Mouse (Mus musculus): ENCODE results near the gene Fsd2. TPM values are rescaled to one million over a fixed set of nuclear protein-coding genes. Genes with fewer than 3 reads are reported as not detected.

Fsd2 gene
- polyA plus RNA-seq, 1 experiment from 2014 or later: 2.4 TPM

GRCm38 (mm10) chr7:81539565-81539964, 27.2 kb downstream of the Fsd2 start:
- H3K27me3 ChIP-seq (ENCODE audit: control insufficient read depth, insufficient read depth, low read length): no peaks in the 10 kb centered on the region
- H3K9me3 ChIP-seq (replicated peaks; ENCODE audit: control insufficient read depth, low read length): no peaks in the 10 kb centered on the region
- H3K4me2 ChIP-seq (ENCODE audit: low read depth, low read length): no peak overlapping the region
- H3K4me3 ChIP-seq (replicated peaks; ENCODE audit: low read length): no peak overlapping the region
- H3K9ac ChIP-seq (ENCODE audit: low read length): no peak overlapping the region
- H3K4me1 ChIP-seq (ENCODE audit: control insufficient read depth, insufficient read depth, low read length): no peaks in the 10 kb centered on the region
- H3K36me3 ChIP-seq (ENCODE audit: control insufficient read depth, insufficient read depth, low read length): no peaks in the 10 kb centered on the region
- no peak for ATAC-seq (ENCODE audit: insufficient read depth, low FRiP score)
- no peak overlapping the region for H3K27ac ChIP-seq (ENCODE audit: low read length)
- 29% methylated on average over 2 of the region's 2 CpGs for WGBS

- H3K27ac ChIP-seq (ENCODE audit: low read length): no peak overlapping the region
- H3K4me2 ChIP-seq (ENCODE audit: low read depth, low read length): no peak overlapping the region
- H3K4me1 ChIP-seq (ENCODE audit: control insufficient read depth, insufficient read depth, low read length): no peaks in the 10 kb centered on the region
- 64% methylated on average over 2 of the region's 2 CpGs for WGBS
- ATAC-seq (ENCODE audit: insufficient read depth, low FRiP score): no peak
- no peak overlapping the region for H3K9ac ChIP-seq (ENCODE audit: low read length)
- peaks cover 13% of the 10 kb centered on the region; the same call in 1 of the 2 replicates for H3K36me3 ChIP-seq (ENCODE audit: control insufficient read depth, insufficient read depth, low read length)
- no peak overlapping the region for H3K4me3 ChIP-seq (replicated peaks; ENCODE audit: low read length)
- H3K27me3 ChIP-seq (ENCODE audit: control insufficient read depth, insufficient read depth, low read length): no peaks in the 10 kb centered on the region
- peaks cover 3% of the 10 kb centered on the region; the same call in 1 of the 2 replicates for H3K9me3 ChIP-seq (replicated peaks; ENCODE audit: control insufficient read depth, low read length)
These were observed 28.6 kb downstream of the Fsd2 start for GRCm38 (mm10) chr7:81538070-81538675.

DNA sequence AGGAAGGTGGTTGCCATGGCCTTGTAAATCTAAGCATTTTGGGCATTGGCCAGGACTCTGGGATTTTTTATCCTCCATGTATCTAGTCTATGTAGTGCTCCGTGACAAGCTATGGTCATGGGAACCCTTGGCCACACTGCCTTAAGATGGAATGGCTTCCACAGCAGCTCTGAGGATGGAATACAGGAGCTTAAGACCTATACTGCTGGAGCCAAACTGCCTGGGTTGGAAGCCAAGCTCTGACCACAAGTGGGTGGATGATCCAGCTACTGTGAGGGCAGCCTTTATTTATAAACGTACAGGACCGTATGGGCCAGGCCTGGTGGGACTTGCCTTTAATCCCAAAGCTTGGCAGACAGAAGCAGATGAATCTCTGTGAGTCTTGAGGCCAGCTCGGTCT, 30.3 kb downstream of the Fsd2 start:
- Histone ChIP-seq H3K9me3 (replicated peaks; ENCODE audit: control insufficient read depth, low read length) (peaks cover 3% of the 10 kb centered on the region; the same call in 1 of the 2 replicates), H3K4me3 (replicated peaks; ENCODE audit: low read length) (no peak overlapping the region), H3K9ac (ENCODE audit: low read length) (no peak overlapping the region), H3K27me3 (ENCODE audit: control insufficient read depth, insufficient read depth, low read length) (no peaks in the 10 kb centered on the region), H3K4me1 (ENCODE audit: control insufficient read depth, insufficient read depth, low read length) (no peaks in the 10 kb centered on the region), H3K27ac (ENCODE audit: low read length) (no peak overlapping the region), H3K36me3 (ENCODE audit: control insufficient read depth, insufficient read depth, low read length) (peaks cover 26% of the 10 kb centered on the region), H3K4me2 (ENCODE audit: low read depth, low read length) (no peak overlapping the region)
- WGBS: 82% methylated on average over 4 of the region's 4 CpGs
- no peak for ATAC-seq (ENCODE audit: insufficient read depth, low FRiP score)

- peaks cover 3% of the 10 kb centered on the region; the same call in 1 of the 2 replicates for H3K9me3 ChIP-seq (replicated peaks; ENCODE audit: control insufficient read depth, low read length)
- no peak overlapping the region for H3K4me3 ChIP-seq (replicated peaks; ENCODE audit: low read length)
- ATAC-seq (ENCODE audit: insufficient read depth, low FRiP score): no peak
- H3K27ac ChIP-seq (ENCODE audit: low read length): no peak overlapping the region
- H3K4me1 ChIP-seq (ENCODE audit: control insufficient read depth, insufficient read depth, low read length): no peaks in the 10 kb centered on the region
- H3K27me3 ChIP-seq (ENCODE audit: control insufficient read depth, insufficient read depth, low read length): no peaks in the 10 kb centered on the region
- H3K9ac ChIP-seq (ENCODE audit: low read length): no peak overlapping the region
- WGBS: 87% methylated on average over 1 of the region's 1 CpGs
- no peak overlapping the region for H3K4me2 ChIP-seq (ENCODE audit: low read depth, low read length)
- H3K36me3 ChIP-seq (ENCODE audit: control insufficient read depth, insufficient read depth, low read length): peaks cover 50% of the 10 kb centered on the region
These were observed 35.3 kb downstream of the Fsd2 start for GRCm38 (mm10) chr7:81531462-81531861.

DNA sequence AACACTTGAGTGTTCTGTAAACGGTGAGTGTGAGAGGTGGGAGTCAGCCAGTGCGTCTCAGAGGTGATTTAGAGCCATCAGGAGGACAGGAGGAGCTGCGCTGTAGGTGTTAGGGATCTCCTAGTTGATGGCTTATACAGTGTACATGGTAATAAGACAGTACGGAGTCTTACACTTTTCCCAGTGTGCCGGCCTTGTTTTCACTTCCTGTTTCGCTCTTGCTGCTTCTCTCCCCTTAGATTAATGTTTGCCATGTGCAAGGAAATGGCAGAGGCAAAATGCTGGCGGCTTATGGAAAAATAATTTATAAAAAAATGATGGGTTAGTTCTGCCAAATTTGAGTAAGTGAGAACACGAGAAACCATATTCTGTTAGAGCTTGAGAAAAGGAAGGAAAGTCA, 37.8 kb downstream of the Fsd2 start:
- WGBS: 84% methylated on average over 8 of the region's 8 CpGs
- peaks cover 45% of the 10 kb centered on the region for H3K36me3 ChIP-seq (ENCODE audit: control insufficient read depth, insufficient read depth, low read length)
- peaks cover 12% of the 10 kb centered on the region for H3K4me1 ChIP-seq (ENCODE audit: control insufficient read depth, insufficient read depth, low read length)
- no peaks in the 10 kb centered on the region for H3K27me3 ChIP-seq (ENCODE audit: control insufficient read depth, insufficient read depth, low read length)
- peaks cover under 1% of the 10 kb centered on the region; the same call in 1 of the 2 replicates for H3K9me3 ChIP-seq (replicated peaks; ENCODE audit: control insufficient read depth, low read length)
- H3K4me3 ChIP-seq (replicated peaks; ENCODE audit: low read length): no peak overlapping the region
- ATAC-seq (ENCODE audit: insufficient read depth, low FRiP score): no peak
- H3K27ac ChIP-seq (ENCODE audit: low read length): no peak overlapping the region
- no peak overlapping the region for H3K4me2 ChIP-seq (ENCODE audit: low read depth, low read length)
- H3K9ac ChIP-seq (ENCODE audit: low read length): no peak overlapping the region

DNA sequence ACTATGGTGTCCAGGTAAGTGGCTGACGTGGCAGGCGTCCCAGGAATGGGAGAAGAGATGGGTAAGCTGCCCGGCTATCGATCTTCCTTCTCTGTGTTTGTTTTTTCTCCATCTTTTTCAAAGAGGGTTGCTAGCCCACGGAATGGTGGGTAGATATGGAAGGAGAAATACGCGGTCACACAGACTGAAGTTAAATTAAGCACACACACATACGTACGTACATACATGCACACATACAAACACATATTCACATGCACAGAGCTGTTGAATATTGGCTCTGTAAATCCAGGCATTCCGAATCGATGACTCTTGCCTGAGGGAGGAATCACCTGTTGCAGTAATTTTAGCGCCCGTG, 43.1 kb downstream of the Fsd2 start:
- Histone ChIP-seq H3K4me1 (ENCODE audit: control insufficient read depth, insufficient read depth, low read length) (peaks cover 17% of the 10 kb centered on the region), H3K9ac (ENCODE audit: low read length) (peak overlapping the region; percentile 73), H3K36me3 (ENCODE audit: control insufficient read depth, insufficient read depth, low read length) (0 out of 2 replicates have a peak, but pooled peaks cover 5% of the 10 kb centered on the region), H3K27ac (ENCODE audit: low read length) (peak overlapping the region; percentile 56; the same call in 1 of the 2 replicates), H3K9me3 (replicated peaks; ENCODE audit: control insufficient read depth, low read length) (no peaks in the 10 kb centered on the region), H3K27me3 (ENCODE audit: control insufficient read depth, insufficient read depth, low read length) (no peaks in the 10 kb centered on the region), H3K4me3 (replicated peaks; ENCODE audit: low read length) (peak overlapping the region; percentile 59), H3K4me2 (ENCODE audit: low read depth, low read length) (peak overlapping the region; percentile 75)
- 6% methylated on average over 13 of the region's 13 CpGs for WGBS
- ATAC-seq (ENCODE audit: insufficient read depth, low FRiP score): peak; percentile 9; the same call in 1 of the 2 replicates

GRCm38 (mm10) chr7:81523008-81523662, 43.6 kb downstream of the Fsd2 start:
- Histone ChIP-seq H3K4me2 (ENCODE audit: low read depth, low read length) (peak overlapping the region; percentile 75), H3K27me3 (ENCODE audit: control insufficient read depth, insufficient read depth, low read length) (no peaks in the 10 kb centered on the region), H3K27ac (ENCODE audit: low read length) (peak overlapping the region; percentile 91), H3K4me3 (replicated peaks; ENCODE audit: low read length) (peak overlapping the region; percentile 59), H3K4me1 (ENCODE audit: control insufficient read depth, insufficient read depth, low read length) (peaks cover 17% of the 10 kb centered on the region), H3K36me3 (ENCODE audit: control insufficient read depth, insufficient read depth, low read length) (0 out of 2 replicates have a peak, but pooled peaks cover 5% of the 10 kb centered on the region), H3K9ac (ENCODE audit: low read length) (peak overlapping the region; percentile 76), H3K9me3 (replicated peaks; ENCODE audit: control insufficient read depth, low read length) (no peaks in the 10 kb centered on the region)
- ATAC-seq (ENCODE audit: insufficient read depth, low FRiP score): peak; percentile 98
- WGBS: under 1% methylated on average over 31 of the region's 31 CpGs

- no peak for ATAC-seq (ENCODE audit: insufficient read depth, low FRiP score)
- Histone ChIP-seq H3K9me3 (replicated peaks; ENCODE audit: control insufficient read depth, low read length) (no peaks in the 10 kb centered on the region), H3K27ac (ENCODE audit: low read length) (no peak overlapping the region), H3K36me3 (ENCODE audit: control insufficient read depth, insufficient read depth, low read length) (no peaks in the 10 kb centered on the region), H3K4me3 (replicated peaks; ENCODE audit: low read length) (no peak overlapping the region), H3K4me1 (ENCODE audit: control insufficient read depth, insufficient read depth, low read length) (no peaks in the 10 kb centered on the region), H3K4me2 (ENCODE audit: low read depth, low read length) (no peak overlapping the region), H3K27me3 (ENCODE audit: control insufficient read depth, insufficient read depth, low read length) (no peaks in the 10 kb centered on the region), H3K9ac (ENCODE audit: low read length) (no peak overlapping the region)
- 66% methylated on average over 6 of the region's 6 CpGs for WGBS
These were observed 50.4 kb downstream of the Fsd2 start for GRCm38 (mm10) chr7:81516154-81517030.

Measured in stomach, embryonic 16.5 days (tissue).